Mouse (Mus musculus): ENCODE measurements around the gene Pgap2.

GRCm38 (mm10) chr7:102226051-102226450 lies 16.0 kb downstream of the Pgap2 start:
- no peak for TF ChIP-seq TAL1 (conservative IDR thresholded peaks at IDR 0.05; ENCODE audit: low read depth, low read length)
- TF ChIP-seq CTCF (IDR thresholded peaks at IDR 0.05; ENCODE audit: low read depth, low read length): no peak
- no peak for TF ChIP-seq GATA1 (IDR thresholded peaks at IDR 0.05; ENCODE audit: borderline replicate concordance, low read length)
